Mouse (Mus musculus) heart, adult 2 months (tissue): ENCODE data around the gene Coq8b. TPM values are rescaled to one million over a fixed set of nuclear protein-coding genes. Genes with fewer than 3 reads are reported as not detected.
"Not testable (repeated sequence)": the region's sequence is repeated elsewhere in the genome, so short reads cannot be mapped to it uniquely, and the experiment has no call there.

ENCODE experiments used
- DNase-seq, 2 experiments: peaks; one replicate each; pipeline ENCODE4 v3.0.0; 2021
- H3K27ac ChIP-seq: fragments of 200-600 bp; 2 replicates; pipeline ENCODE4 v1.8.1; 2022
- H3K27me3 ChIP-seq: fragments of 200-500 bp; 2 replicates; pipeline ENCODE4 v1.6.1; 2012; ENCODE audit warnings: mild to moderate bottlenecking, low read length, inconsistent platforms, mixed read lengths; ENCODE audit not compliant: control insufficient read depth, insufficient read depth
- H3K36me3 ChIP-seq: fragments of 200-500 bp; 2 replicates; pipeline ENCODE4 v1.6.1; 2012; ENCODE audit warnings: low read length, inconsistent platforms; ENCODE audit not compliant: control insufficient read depth, insufficient read depth
- H3K4me1 ChIP-seq: fragments of 200-500 bp; 2 replicates; pipeline ENCODE4 v1.6.1; 2011; ENCODE audit warnings: low read length; ENCODE audit not compliant: control insufficient read depth, insufficient read depth
- H3K4me3 ChIP-seq: fragments of 200-600 bp; 2 replicates; pipeline ENCODE4 v1.8.1; 2022
- H3K79me2 ChIP-seq: fragments of 200-500 bp; replicated peaks from 2 replicates; pipeline ENCODE4 v1.6.1; 2012; ENCODE audit warnings: mild to moderate bottlenecking, inconsistent platforms, low read length, moderate library complexity, mixed read lengths; ENCODE audit not compliant: control insufficient read depth, insufficient read depth
- H3K9ac ChIP-seq: fragments of 200-500 bp; 2 replicates; pipeline ENCODE4 v1.6.1; 2012; ENCODE audit warnings: low read depth, mild to moderate bottlenecking, control low read depth, inconsistent platforms, low read length, mixed read lengths
- CTCF ChIP-seq: fragments of 200-600 bp; IDR thresholded peaks from 2 replicates; pipeline ENCODE4 v1.8.1; 2022; ENCODE audit warnings: antibody characterized with exemption, mild to moderate bottlenecking, moderate library complexity
- EP300 ChIP-seq: fragments of 200-500 bp; IDR thresholded peaks from 2 replicates; pipeline ENCODE4 v1.6.1; 2011; ENCODE audit warnings: low read depth, low read length, control low read depth; ENCODE audit not compliant: insufficient read depth
- POLR2A ChIP-seq: fragments of 200-500 bp; IDR thresholded peaks from 2 replicates; pipeline ENCODE4 v1.6.1; 2011; ENCODE audit warnings: mild to moderate bottlenecking, low read depth, low read length, control low read depth; ENCODE audit not compliant: insufficient read depth
- WGBS: fragments of 180-500 bp; shearing (Covaris S2); methylation state at CpG from one replicate; pipeline ENCODE4 v1.1.7; 2018; 5-methylcytosine and 5-hydroxymethylcytosine counted together
- intact Hi-C: fragments of 180-260 bp; cut with DNase I; formaldehyde crosslinking; loops from one replicate; pipeline ENCODE4 v1.15.1; 2025
- polyA plus RNA-seq: library from polyadenylated mRNA; depleted of rRNA; stranded (reverse); fragments of >200 nt; gene quantifications from 2 replicates; pipeline ENCODE4 v1.2.3, GENCODE M21; 2012
- total RNA-seq, 2 experiments: library from RNA; stranded (reverse); gene quantifications; 2 replicates each; pipeline ENCODE4 v1.2.3; 2021

Gene Coq8b
- total and polyA plus RNA-seq, 3 experiments: 7.5 to 19.4 (median 8.3) TPM

DNA sequence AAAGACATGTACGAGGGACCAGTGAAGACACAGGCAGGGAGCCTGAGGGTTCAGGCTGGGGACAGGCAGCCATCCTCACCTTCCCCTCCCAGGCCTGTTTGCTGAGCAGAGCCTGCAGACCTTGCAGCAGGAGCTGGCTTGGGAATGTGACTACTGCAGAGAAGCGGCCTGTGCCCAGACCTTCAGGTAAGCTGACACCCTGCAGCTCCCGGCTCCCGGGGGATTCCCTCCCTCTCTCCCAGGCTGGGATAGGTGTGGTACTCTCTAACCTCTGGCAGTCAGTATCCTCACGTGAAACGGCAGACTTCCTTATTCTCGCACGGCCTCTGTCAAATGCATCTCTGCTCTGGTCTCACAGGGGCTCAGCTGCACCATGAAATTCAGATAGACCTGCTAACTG lies 10.4 kb downstream of the Coq8b start:
- Histone ChIP-seq H3K79me2 (no peaks in the 10 kb centered on the region), H3K27ac (no peak overlapping the region), H3K9ac (no peak overlapping the region), H3K4me3 (no peak overlapping the region), H3K27me3 (no peaks in the 10 kb centered on the region), H3K4me1 (no peaks in the 10 kb centered on the region), H3K36me3 (no peaks in the 10 kb centered on the region)
- 77% methylated on average over 8 of the region's 8 CpGs for WGBS
- DNase-seq: no peak
- intact Hi-C loops: loop anchor here (5.0 kb wide), 1 partner anchor 44 kb away; no protein-coding TSS in a partner anchor
- TF ChIP-seq POLR2A: no peak
- no peak for TF ChIP-seq EP300
- no peak for TF ChIP-seq CTCF

DNA sequence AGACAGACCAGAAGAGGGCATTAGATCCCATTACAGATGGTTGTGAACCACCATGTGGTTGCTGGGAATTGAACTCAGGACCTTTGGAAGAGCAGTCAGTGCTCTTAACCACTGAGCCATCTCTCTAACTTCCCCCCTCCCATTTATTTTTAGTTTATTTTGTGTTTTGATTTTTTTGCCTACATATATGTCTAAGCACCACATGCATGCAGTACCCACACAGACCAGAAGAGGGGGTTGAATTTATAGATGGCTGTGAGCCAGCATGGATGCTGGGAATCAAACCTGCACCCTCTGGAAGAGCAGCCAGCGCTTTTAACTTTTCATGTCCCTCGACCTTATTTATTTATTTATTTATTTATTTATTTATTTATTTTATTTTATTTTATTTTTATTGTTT lies 11.3 kb downstream of the Coq8b start:
- H3K4me3 ChIP-seq, H3K27me3 ChIP-seq, H3K4me1 ChIP-seq, H3K79me2 ChIP-seq, H3K27ac ChIP-seq, H3K36me3 ChIP-seq, DNase-seq, H3K9ac ChIP-seq: not testable (repeated sequence)
- intact Hi-C loops: loop anchor here (5.0 kb wide), 1 partner anchor 43 kb away; no protein-coding TSS in a partner anchor
- WGBS: 87% methylated on average over 2 of the region's 2 CpGs
- peak; percentile 66 for TF ChIP-seq CTCF

DNA sequence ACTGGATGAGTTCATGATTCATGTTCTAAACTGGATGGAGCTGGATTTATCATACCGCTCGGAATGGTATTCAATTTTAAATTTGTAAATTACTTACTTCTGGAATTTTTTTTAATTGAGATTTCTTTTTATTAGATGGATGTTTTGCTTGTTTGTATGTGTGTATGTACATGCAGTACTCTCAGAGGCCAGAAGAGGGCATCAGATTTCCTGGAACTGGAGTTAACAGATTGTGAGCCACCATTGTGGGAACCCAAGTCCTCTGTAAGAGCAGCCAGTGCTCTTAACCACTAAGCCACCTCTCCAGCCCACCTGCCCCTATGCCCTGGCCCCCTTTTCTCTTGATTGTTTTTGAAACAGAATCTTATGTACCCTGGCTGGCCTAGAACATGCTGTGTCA lies 16.3 kb downstream of the Coq8b start:
- WGBS: 93% methylated on average over 2 of the region's 2 CpGs
- Histone ChIP-seq H3K4me3 (no peak overlapping the region), H3K27me3 (no peaks in the 10 kb centered on the region), H3K4me1 (no peaks in the 10 kb centered on the region), H3K79me2 (no peaks in the 10 kb centered on the region), H3K36me3 (no peaks in the 10 kb centered on the region), H3K9ac (no peak overlapping the region), H3K27ac (no peak overlapping the region)
- intact Hi-C loops: no loop called here
- TF ChIP-seq POLR2A (no peak), EP300 (no peak), CTCF (peak; percentile 67)
- DNase-seq: no peak

DNA sequence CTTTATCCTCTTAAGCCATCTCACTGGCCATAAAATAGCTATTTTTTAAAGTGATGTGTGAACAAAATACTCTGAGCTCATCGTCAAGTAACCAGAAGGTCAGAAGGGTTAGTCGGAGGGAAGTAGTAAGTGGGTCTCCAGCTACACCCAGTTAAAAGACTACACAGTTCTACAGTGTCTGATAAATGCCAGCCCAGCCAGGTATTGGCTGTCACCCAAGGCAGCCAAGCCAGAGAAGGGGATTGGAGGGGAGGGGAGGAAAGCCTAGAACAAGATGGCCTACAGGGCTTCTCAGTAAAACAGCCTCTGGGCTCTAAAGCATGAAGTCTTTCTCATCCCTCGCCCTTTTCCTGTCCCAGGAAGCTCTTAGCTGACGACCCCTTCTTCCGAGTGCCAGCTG lies 17.1 kb downstream of the Coq8b start:
- TF ChIP-seq POLR2A (no peak), EP300 (no peak), CTCF (no peak)
- no peaks in the 10 kb centered on the region for H3K36me3 ChIP-seq
- no peak overlapping the region for H3K9ac ChIP-seq
- intact Hi-C loops: no loop called here
- H3K79me2 ChIP-seq: no peaks in the 10 kb centered on the region
- H3K27ac ChIP-seq: no peak overlapping the region
- no peaks in the 10 kb centered on the region for H3K4me1 ChIP-seq
- DNase-seq: no peak
- H3K4me3 ChIP-seq: no peak overlapping the region
- no peaks in the 10 kb centered on the region for H3K27me3 ChIP-seq
- 54% methylated on average over 5 of the region's 5 CpGs for WGBS

DNA sequence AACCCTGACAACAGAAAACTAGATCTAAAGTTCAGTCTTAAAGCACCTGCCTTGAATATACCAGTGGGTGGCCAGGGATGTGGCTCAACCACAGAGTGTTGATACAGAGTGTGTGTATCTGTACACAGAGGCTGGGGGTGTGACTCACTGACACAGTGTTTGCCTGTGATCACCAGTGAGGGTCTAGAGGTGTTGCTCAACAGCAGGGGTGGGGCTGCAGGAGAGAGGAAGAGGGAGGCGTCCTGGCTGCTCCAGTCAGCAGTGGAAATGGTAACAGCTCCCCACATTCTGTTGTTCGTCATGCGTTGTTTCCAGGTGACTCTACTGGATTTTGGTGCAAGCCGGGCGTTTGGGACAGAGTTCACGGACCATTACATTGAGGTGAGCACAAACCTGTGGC lies 19.1 kb downstream of the Coq8b start:
- intact Hi-C loops: no loop called here
- no peaks in the 10 kb centered on the region for H3K4me1 ChIP-seq
- H3K4me3 ChIP-seq: no peak overlapping the region
- H3K9ac ChIP-seq: no peak overlapping the region
- H3K27ac ChIP-seq: no peak overlapping the region
- TF ChIP-seq POLR2A (no peak), EP300 (no peak), CTCF (no peak)
- no peaks in the 10 kb centered on the region for H3K36me3 ChIP-seq
- WGBS: 91% methylated on average over 6 of the region's 6 CpGs
- no peaks in the 10 kb centered on the region for H3K79me2 ChIP-seq
- H3K27me3 ChIP-seq: no peaks in the 10 kb centered on the region
- DNase-seq: no peak

DNA sequence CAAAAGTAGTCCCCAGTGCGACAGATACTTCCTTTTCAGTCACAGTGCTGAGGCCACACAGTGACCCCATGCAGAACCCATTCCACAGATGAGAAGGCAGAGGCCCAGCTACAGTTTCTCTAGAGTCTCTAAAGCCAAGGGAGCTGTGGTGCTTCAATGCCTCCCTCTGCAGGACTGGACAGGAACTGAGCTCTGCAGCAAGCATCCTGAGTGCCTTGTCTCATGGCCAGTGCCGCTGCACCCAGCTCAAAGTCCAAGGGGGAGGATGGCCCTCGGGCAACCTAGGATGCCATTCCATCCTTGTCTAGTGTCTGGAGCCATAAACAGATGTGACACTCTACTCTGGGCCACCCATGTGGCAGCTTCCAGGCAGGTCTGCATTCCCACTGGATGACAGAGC lies 22.9 kb downstream of the Coq8b start:
- no peaks in the 10 kb centered on the region for H3K79me2 ChIP-seq
- H3K36me3 ChIP-seq: no peaks in the 10 kb centered on the region
- H3K27ac ChIP-seq: no peak overlapping the region
- H3K9ac ChIP-seq: no peak overlapping the region
- no peak for DNase-seq
- TF ChIP-seq CTCF (peak; percentile 66), EP300 (no peak)
- no peak overlapping the region for H3K4me3 ChIP-seq
- intact Hi-C loops: no loop called here
- H3K27me3 ChIP-seq: no peaks in the 10 kb centered on the region
- H3K4me1 ChIP-seq: peaks cover 4% of the 10 kb centered on the region
- 60% methylated on average over 3 of the region's 3 CpGs for WGBS
